Mouse (Mus musculus) lung, adult 18-20 months (tissue): ENCODE results near the gene Lclat1.
"Not testable (repeated sequence)": the region's sequence is repeated elsewhere in the genome, so short reads cannot be mapped to it uniquely, and the experiment has no call there.

Source experiments
- DNase-seq, 2 experiments: peaks; one replicate each; pipeline ENCODE4 v3.0.0; 2022; ENCODE audit warnings: mixed read lengths in 2 of 2

Gene Lclat1

DNA sequence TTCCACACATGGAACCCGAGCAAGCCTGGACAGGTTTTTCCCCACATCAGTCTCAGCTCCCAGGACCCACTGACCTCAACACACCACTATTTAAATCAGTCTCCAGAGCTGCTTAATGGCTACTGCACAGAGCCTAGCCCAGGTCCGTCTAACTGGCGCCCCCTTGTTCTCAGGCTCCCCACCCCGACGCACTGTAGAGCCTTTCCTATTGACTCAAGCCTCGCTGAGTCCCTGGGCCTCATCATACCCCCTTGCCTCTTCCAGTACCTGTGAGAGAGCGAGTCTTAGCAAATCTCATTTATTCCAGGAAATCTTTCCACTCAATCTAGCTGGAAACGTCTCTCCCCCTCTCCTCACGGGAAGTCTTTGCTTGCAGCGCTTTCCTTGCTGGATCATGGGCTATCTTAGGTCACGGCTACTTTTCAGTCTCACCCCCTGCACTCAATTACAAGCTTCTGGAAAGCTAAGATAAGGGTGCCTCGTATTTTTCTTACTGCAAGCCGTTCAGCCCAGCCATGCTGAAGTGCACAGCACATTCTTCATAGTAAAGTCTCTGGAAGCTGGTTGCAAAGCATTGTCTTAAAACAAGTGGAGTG, 137.4 kb downstream of the Lclat1 start:
- no peak for DNase-seq

DNA sequence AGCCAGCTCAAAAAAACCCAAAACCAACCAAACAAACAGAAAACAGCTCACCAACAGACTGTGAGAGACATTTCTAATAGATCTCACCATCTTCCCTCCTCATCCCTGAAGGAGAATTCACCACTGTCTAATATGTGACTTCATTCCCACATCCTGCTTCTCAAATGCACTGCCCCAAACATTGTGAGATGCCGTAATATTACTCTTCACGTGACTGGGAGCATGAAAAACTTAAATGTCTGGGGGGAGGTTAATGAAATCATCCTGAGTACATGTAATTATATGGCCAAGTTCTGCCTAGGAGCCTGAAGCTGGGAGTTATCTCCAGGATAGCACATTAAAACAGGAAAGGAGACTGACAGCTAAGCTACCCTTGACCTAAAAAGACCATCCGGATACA, 138.3 kb downstream of the Lclat1 start:
- no peak for DNase-seq

DNA sequence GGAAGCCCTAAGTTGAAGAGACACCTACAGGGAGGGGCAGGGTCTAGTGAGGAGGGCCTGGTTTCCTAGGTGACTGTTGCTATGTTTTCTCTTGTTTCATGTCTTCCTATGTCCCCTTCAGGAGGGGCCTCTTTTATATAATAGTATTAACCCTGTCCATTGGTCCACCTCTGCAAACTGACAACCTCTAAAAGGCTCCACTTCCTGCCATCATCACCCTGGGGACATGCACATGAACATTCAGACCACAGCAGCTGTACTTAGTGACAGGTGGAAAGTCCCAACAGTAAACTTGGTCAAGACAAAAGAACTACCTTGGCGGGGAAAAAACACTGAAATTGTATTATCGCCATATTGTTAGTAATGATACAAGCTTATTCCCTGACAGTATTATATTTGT, 139.1 kb downstream of the Lclat1 start:
- no peak for DNase-seq

DNA sequence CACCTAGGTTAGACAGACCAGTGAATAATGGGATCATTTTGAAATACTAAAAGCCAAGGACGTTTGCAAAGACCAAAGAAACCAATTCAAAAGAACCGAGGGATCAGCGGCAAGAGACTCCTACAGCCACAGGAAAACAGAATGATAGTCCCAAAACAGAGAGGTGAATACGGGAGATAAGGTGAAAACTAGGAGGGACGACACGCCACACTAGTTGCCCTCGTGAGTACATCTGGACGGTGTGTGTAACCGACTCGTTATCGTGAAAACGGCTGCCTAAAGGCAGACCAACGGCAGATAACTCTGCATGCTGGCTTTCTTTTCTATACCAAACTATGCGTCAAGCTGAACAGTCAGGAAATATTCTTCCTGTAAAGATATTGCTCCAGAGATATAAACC, 140.0 kb downstream of the Lclat1 start:
- no peak for DNase-seq

DNA sequence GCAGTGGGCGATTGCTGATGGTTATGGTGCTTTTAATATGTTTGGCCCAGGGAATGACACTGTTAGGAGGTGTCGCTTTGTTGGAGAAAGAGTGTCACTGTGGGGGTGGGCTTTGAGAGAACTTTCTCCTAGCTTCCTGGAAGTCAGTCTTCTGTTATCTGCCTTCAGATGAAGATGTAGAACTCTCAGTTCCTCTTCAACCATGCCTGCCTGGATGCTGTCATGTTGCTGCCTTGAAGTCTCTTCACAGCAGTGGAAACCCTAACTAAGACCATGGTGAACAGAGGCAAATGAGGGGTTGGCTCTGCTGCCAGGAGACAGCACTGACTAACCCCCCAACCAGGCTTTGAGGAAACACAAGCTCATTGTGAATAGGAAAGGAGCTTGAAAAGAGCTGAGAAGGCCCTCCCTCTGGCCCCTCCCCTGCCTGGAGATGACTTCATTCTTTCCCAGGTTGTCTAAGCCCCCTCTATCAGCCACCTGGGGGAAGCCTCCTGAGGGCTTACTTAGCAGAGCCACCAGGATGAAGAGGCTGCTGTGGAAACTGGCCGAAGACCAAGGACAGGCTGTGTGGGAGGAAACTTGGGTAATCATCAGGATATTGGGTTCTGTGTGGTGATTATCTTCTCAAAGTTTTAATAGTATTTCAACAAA, 142.8 kb downstream of the Lclat1 start:
- DNase-seq = peak in 1 of 2 experiments; percentile 16

DNA sequence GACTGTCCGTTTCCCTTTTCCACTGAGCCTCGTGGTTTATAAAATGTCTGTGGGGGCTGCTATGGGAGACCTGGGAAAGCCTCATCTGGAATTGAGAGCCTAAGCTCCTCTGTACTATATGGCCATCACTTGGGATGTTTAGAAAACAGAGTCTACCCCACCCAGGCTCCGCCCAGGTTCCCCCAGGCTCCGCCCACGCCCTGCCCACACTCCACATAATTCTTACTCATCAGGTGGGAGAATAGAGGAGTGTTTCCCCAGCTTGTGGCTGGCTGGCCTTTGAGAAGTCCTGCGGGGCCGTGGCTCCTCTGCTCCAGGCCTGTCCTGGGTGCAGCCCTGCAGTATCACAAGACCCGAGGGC, 143.3 kb downstream of the Lclat1 start:
- DNase-seq = no peak

DNA sequence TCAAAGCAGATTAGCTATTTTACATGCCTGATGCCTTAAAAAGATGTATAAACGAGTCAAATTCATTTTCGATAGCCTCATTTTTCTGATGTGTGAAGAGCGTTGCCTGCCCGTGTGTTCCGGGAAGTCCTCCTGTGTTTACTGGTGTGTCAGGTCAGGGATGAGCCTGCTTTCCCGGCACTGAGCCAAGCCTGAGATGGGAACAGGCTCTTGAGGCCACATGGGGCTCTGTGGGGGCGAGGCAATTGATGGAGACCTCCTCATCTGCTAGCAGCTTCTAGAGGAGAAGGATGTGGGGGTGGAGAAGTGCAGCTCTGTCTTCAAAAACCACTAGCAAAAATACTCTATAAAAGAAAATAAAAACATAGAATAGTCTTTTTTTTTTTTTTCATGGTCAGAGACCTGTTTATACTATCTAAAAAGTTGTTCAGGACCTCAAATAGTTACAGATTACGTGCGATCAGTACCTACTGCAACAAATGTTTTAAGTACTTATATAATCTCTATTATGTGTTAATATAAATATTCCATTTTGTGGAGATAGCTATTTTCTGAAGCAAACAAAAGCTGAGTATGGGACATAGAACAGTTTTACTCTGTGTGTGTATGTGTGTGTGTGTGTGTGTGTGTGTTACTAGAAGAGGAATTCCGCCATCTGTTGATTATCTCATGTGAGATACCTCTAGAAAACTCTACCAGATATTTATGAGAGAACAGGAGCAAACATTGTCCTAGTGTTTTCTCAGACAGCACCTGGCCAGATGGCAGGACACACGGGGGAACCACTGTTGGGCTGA, 144.2 kb downstream of the Lclat1 start:
- DNase-seq = no peak

DNA sequence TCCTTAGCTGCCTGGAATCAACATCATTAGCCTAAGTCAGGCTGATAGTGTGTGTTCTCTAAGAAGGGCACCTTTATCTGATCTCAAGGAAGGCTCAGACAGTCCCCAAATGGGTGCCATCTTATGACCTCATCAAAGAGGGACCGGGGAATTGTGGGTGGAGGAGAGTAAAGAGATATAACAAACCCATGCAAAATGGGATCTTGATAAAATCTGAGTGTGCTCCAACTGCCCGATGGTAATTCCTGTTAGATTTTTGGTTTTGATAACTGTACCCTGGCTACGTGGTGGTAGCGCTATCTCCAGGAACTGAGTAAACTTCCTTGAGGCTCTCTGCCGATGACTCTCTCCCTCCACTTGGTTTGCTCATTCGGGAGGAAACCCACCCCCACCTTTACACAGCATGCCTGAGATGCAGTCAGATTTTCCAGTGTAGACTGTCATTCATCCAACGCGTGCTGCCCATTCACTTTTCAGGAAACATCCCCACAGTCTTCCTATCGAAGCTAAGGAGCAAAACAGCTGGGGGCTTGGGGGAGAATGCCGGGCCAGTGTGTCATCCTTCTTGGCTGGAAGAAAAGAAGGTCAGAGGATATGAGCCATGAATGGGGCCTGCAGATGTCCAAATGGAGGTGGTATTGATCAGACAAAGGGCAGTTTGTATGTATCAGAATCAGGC, 145.6 kb downstream of the Lclat1 start:
- DNase-seq = no peak

DNA sequence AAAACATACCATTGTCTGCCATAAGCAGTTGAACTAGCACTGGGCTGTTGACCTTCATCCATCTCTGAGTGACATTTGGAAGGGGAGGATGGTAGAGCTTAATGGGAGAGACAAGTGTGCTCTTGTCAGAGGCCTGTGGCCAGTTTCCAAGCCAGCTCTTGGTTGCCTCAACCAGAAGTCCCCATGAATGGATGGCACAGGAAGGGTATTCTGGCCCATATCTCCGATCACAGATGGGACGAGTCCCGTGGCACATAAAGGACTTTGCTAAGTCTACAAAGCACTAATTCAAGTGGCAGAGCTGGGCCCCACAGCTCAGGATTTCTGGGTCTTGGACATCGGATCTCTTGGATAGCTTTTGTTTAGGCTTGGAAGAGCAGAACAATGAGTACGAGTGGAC, 148.0 kb downstream of the Lclat1 start:
- DNase-seq = no peak

DNA sequence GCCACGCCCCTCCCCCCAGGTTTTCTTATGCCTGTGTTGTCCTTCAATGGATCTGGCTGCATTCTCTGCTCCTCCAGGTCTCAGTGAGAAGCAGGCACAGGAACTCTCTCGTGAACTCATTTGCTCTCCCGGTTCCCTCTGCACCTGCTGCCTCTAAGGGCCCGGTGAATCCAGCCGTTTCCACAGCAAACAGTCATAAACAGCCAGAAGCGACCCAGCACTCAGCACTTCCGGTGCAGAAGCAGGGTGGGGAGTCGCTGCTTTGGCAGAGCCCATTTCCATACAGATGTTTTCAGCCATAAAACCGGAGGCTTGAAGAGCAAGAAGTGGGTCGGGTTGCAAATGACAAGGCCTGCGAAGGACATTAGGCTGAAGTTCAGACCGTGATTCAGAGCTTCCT, 150.8 kb downstream of the Lclat1 start:
- no peak for DNase-seq

DNA sequence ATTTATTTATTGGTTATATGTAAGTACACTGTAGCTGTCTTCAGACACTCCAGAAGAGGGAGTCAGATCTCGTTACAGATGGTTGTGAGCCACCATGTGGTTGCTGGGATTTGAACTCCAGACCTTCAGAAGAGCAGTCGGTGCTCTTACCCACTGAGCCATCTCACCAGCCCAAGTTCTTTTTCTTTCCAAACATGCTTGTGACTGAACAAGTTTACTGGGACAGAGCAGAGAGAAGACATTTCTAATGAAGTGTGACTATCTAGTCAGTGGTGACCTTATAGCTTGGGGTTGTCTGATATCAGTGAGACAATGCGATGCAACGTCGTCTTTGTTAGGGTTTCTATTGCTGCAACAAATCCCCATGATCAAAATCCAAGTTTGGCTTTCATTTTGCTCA, 151.5 kb downstream of the Lclat1 start:
- not testable (repeated sequence) for DNase-seq

DNA sequence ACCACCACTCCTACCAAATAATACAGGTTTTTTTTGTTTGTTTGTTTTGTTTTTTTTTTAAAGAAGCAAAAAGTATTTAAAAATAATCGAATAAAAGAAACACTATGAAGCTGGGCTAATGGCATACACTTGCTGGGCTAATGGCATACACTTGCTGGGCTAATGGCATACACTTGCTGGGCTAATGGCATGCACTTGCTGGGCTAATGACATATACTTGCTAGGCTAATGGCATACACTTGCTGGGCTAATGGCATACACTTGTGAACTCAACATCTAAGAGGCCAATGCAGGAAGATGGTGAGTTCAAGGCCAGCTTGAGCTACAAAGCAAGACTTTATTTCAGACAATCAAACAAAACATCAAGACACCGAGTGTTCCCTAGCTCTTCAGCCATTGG, 154.8 kb downstream of the Lclat1 start:
- DNase-seq = no peak

DNA sequence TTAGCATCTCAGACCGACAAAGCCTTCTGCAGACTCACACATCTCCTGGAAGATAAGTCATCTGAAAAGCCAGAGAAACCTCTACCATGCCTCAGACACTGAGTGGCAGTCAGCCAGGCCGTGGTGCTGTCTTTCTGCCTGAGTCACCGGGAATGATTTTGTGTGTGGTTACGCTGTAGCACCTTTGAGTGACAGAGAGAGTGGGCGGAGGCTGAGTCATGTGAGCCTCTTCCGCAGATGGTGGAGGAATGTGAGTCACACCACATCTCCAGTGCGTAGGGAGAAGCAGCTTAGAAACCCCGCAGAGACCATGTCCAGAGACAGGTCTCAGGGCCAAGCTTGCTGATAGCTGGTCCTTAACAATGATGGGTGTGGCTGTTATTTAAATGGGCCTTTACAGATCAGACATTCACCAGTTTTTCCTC, 155.3 kb downstream of the Lclat1 start:
- peak; percentile 28 to 38 for DNase-seq

DNA sequence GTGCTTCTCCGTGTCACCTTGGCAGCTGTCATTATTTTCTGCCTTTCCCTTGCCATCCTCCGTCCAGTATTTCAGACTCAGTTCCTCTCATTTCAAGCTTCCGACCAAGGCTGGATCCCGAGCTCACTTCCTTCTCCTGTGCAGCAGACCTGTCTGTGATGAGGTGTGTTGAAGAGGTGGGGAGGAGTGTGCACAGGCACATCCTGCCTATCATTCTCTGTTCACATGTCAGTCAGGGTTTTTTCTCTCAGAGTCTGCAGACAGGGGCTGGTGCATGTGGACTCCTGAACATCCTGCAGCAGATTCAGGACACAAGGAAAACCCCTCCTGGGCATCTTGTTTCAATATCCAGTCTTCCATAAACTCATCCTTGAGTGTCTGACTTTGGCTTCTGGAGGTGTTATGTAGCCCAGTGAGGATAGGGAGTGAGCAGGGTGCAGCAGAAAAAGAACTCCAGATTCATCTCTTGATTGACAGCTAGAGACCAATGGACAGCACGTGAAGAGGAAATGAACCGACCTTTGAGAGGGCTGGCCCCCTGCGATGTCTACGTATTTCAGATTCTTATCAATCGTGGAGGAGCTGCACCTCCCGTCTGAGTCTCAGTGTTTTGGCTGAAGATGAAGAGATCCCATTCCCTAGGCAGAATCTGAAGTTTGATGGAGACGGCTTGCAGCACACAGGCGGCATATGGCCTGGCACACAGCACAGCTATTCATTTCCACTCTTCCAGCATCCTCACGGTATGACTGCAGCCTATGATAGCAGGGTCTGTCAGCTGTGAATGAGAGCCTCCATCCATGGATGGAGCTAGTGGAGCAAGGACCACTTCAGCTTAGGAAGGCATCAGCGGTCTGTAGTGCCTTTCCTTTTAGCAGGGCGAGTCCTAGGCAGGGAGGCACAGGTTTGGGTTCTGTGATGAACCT, 163.3 kb downstream of the Lclat1 start:
- no peak for DNase-seq

DNA sequence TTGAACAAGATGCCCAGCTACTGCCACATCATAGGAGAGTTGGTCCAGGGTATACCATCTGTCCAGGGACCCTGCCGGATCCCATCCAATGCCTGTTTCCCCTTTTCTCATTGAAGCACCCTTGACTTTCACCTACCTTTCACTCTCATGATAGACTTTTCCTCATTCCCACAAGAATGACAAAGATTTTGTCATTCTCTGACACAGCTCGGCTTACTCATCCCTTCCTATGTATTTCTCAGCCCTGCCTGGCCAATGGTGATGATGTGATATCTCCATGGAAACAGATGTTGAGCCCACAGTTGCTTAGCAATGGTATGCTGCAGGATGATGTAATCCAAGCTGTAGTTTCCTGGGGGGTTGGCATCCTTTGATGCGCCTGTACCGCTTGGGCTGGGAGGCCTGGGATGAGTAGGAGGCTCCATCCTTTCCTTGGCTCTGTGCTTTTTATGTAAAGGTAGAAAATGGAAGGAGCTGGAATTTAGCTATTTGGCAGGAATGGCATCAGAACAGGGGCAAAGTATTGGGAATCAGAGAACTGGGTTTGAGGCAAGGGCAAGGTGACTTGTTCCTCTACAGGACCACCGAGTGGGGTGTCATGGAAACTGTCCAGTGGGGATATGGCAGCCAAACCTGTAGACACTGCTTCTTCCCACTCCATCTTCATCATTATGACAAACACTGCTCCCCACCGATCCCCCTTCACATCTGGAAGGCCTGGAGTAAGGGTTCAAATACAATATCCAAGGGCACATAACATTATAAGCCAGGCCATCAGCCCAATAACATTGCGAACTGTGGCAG, 164.2 kb downstream of the Lclat1 start:
- no peak for DNase-seq

DNA sequence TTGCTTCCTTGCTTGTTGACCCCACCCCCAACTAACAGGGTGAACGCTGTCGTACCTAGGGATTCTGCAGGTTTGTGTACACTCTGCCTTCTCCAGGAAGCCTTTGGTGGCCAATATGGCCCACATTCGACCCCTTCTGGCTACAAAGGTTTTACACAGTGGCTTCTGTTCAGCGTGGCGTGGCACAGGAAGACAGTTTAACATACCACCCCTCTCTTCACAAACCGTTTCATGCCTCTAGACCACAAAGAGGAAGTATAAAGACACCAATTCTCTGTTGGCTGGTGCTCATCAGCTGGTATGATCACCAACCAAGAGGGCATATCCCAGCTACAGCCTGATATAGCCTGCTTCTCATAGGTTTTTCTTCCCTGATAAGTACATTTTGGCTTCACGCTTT, 166.0 kb downstream of the Lclat1 start:
- peak in 1 of 2 experiments; percentile 7 for DNase-seq

DNA sequence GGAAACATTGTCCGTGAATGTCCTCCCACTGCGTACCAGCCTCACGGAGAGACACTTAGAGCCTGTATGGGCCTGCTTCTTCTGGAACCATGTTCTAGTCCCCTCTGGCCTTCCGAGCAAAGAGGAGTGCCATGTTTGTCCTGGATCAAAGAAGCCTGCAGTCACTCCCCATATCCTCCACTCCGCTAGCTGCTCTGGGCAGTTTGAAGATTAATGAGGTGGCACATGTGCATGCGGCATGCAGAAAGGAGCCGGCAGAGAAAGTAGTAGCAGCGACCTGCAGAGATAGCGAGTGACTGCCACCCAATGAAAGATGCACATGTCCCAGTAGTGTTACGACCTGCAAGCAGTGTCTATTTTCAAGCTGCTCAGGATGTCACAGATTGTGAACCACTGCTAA, 167.3 kb downstream of the Lclat1 start:
- DNase-seq = no peak

DNA sequence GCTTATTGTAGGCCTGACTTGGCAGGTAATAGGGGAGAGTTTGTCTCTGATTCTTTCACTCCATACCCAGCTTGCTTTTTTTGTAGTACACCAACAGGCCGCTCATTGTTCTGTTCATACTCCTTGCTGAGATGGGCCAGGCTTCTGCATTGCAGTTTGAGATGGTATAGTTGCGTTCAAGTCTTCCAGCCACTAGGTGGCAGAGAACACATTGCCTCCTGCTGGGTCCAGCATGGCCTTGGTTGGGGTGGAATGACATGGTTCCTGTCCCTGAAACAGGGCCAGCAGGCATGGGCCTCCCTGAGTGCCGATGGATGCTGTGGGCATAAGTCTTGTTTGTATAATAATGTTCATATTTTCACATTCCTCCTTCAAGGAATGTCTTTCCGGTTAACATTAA, 170.0 kb downstream of the Lclat1 start:
- no peak for DNase-seq

DNA sequence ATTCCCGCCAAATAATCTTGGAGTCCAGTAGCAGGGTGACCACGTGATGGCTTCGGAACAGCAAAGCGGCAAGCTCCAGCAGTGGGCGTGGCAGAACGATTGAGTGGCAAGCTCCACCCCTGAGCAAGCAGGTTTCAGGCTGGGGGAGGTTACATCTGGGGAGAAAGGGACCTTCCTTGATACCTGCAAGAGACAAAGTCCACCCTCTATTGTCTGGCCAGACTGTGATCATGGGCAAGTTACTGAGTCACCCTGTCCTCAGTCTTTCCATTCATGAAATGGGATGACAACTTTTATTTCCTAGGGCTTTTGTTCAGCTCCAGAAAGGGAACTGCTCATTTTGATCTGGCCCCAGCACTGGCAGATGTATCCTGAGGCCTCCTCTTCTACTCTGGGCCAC, 174.9 kb downstream of the Lclat1 start:
- not testable (repeated sequence) for DNase-seq

DNA sequence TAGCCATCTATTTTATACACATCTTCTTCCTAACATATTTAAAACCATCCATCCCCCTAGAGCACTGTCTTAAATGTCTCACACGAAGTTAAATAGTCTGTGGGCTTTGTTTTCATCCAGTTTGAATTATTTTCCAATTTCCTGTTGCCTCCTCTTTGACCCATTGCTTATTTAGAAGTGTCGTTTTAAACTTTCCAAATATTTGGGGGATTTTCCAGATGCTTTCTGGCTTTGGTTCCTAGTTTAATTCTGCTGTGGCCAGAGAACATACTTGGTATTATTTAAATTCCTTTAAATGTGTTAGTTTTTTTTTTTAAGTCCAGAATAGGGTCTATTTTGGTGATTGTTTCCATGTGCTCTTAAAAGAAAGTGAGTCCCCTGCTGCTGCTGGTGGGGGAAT, 176.5 kb downstream of the Lclat1 start:
- no peak for DNase-seq
